Mouse (Mus musculus): Measurements from ENCODE around the gene Zfp385c. TPM values are rescaled to one million over a fixed set of nuclear protein-coding genes. Genes with fewer than 3 reads are reported as not detected.
"Not testable (repeated sequence)": the region's sequence is repeated elsewhere in the genome, so short reads cannot be mapped to it uniquely, and the experiment has no call there.

Gene Zfp385c
- polyA plus RNA-seq, 1 experiment from 2014 or later, result 2.5 TPM

DNA sequence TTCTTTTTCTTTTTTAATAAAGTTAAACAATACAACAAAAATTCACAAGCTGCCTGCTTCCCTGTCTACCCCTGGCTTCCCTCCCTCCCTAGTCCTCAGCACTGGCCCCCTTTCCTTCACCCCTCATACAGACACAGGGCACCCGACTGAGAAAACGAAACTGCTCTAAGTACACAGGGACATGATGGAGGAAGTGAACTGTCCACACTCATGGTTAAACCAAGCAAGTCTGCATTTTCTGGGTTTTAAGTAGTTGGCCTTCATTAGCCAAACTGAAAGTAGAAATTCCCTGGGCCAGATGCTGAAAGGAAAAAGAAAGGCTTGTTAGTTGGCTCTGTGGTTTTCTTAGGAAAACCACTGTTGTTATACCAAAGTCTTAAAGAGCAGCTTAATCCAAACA, 109.4 kb downstream of the Zfp385c start:
- Histone ChIP-seq H3K27me3 (ENCODE audit: insufficient read depth, low read length) (no peaks in the 10 kb centered on the region), H3K4me2 (ENCODE audit: low read length) (no peak overlapping the region), H3K9me3 (replicated peaks; ENCODE audit: low read length) (no peaks in the 10 kb centered on the region), H3K36me3 (ENCODE audit: insufficient read depth, low read length) (peaks cover 70% of the 10 kb centered on the region), H3K9ac (ENCODE audit: low read depth, low read length) (no peak overlapping the region), H3K4me3 (replicated peaks; ENCODE audit: low read depth, low read length) (no peak overlapping the region), H3K4me1 (replicated peaks; ENCODE audit: insufficient read depth, low read length) (no peaks in the 10 kb centered on the region), H3K27ac (no peak overlapping the region)
- DNase-seq (ENCODE audit: low spot score), result no peak
- 87% methylated on average over 2 of the region's 2 CpGs for WGBS
- no peak for ATAC-seq (replicated peaks; ENCODE audit: low FRiP score, low read depth)
- TF ChIP-seq CTCF (IDR thresholded peaks at IDR 0.05; ENCODE audit: low read depth), result no peak

DNA sequence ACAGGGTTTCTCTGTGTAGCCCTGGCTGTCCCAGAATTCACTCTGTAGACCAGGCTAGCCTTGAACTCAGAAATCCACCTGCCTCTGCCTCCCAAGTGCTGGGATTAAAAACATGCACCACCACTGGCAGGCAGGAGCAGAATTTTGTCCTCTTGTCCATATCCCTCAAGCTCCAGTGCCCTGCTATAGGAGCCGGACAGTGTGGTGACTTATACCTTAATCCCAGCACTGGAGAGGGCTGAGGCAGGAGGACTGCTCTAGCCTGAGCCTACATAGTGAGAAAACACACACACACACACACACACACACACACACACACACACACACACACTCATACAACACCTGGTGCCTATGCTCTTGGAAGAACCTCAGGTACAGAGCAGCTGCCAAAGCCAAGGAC, 109.8 kb downstream of the Zfp385c start:
- H3K27me3 ChIP-seq (ENCODE audit: insufficient read depth, low read length); DNase-seq (ENCODE audit: low spot score); H3K4me1 ChIP-seq (replicated peaks; ENCODE audit: insufficient read depth, low read length); H3K9me3 ChIP-seq (replicated peaks; ENCODE audit: low read length); H3K4me3 ChIP-seq (replicated peaks; ENCODE audit: low read depth, low read length); H3K4me2 ChIP-seq (ENCODE audit: low read length); H3K9ac ChIP-seq (ENCODE audit: low read depth, low read length); ATAC-seq (replicated peaks; ENCODE audit: low FRiP score, low read depth); H3K27ac ChIP-seq: not testable (repeated sequence)
- WGBS, result 92% methylated on average over 1 of the region's 1 CpGs
- H3K36me3 ChIP-seq (ENCODE audit: insufficient read depth, low read length), result peaks cover 66% of the 10 kb centered on the region

DNA sequence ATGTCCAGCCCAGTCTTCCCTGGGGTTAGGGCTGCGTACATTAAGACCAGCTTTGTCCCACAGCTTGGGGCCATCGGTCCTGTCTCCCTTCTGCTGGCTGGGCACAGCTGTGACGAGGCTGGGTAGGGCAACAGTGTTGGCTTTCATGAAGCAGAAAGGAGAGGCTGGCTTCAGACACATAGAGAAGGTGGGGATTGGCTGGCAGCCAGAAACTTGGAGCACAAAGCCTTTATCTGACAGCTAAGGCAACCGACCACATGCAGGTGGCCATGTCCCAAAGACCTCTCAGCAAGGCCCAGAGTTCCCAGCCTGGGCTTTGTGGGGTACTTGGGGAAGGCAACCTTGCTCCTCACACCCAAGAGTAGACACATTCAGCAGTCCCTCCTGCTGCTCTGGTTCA, 110.5 kb downstream of the Zfp385c start:
- no peaks in the 10 kb centered on the region for H3K9me3 ChIP-seq (replicated peaks; ENCODE audit: low read length)
- H3K27ac ChIP-seq, result no peak overlapping the region
- H3K4me3 ChIP-seq (replicated peaks; ENCODE audit: low read depth, low read length), result no peak overlapping the region
- no peak for TF ChIP-seq CTCF (IDR thresholded peaks at IDR 0.05; ENCODE audit: low read depth)
- no peaks in the 10 kb centered on the region for H3K27me3 ChIP-seq (ENCODE audit: insufficient read depth, low read length)
- no peak overlapping the region for H3K9ac ChIP-seq (ENCODE audit: low read depth, low read length)
- no peak overlapping the region for H3K4me2 ChIP-seq (ENCODE audit: low read length)
- WGBS, result 42% methylated on average over 4 of the region's 4 CpGs
- 0 out of 2 replicates have a peak, but pooled peaks have one; percentile 21 for ATAC-seq (replicated peaks; ENCODE audit: low FRiP score, low read depth)
- DNase-seq (ENCODE audit: low spot score), result no peak
- peaks cover 60% of the 10 kb centered on the region for H3K36me3 ChIP-seq (ENCODE audit: insufficient read depth, low read length)
- H3K4me1 ChIP-seq (replicated peaks; ENCODE audit: insufficient read depth, low read length), result no peaks in the 10 kb centered on the region

DNA sequence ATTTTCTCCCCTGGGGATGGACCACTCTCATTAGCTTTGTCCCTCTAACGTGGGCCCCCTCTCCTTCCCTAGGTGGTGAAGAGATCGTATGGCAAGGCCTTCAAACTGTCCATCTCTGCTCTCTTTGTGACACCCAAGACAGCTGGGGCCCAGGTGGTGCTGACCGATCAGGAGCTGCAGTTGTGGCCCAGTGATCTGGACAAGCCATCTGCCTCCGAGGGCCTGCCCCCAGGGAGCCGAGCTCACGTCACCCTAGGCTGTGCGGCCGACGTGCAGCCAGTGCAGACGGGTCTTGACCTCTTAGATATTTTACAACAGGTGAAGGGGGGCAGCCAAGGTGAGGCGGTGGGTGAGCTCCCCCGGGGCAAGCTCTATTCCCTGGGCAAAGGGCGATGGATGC, 112.0 kb downstream of the Zfp385c start:
- 58% methylated on average over 13 of the region's 13 CpGs for WGBS
- peaks cover 46% of the 10 kb centered on the region for H3K36me3 ChIP-seq (ENCODE audit: insufficient read depth, low read length)
- no peak for DNase-seq (ENCODE audit: low spot score)
- no peak overlapping the region for H3K27ac ChIP-seq
- no peaks in the 10 kb centered on the region for H3K27me3 ChIP-seq (ENCODE audit: insufficient read depth, low read length)
- no peaks in the 10 kb centered on the region for H3K4me1 ChIP-seq (replicated peaks; ENCODE audit: insufficient read depth, low read length)
- no peak for ATAC-seq (replicated peaks; ENCODE audit: low FRiP score, low read depth)
- no peak overlapping the region for H3K4me2 ChIP-seq (ENCODE audit: low read length)
- no peak for TF ChIP-seq CTCF (IDR thresholded peaks at IDR 0.05; ENCODE audit: low read depth)
- no peak overlapping the region for H3K9ac ChIP-seq (ENCODE audit: low read depth, low read length)
- no peak overlapping the region for H3K4me3 ChIP-seq (replicated peaks; ENCODE audit: low read depth, low read length)
- H3K9me3 ChIP-seq (replicated peaks; ENCODE audit: low read length), result no peaks in the 10 kb centered on the region

DNA sequence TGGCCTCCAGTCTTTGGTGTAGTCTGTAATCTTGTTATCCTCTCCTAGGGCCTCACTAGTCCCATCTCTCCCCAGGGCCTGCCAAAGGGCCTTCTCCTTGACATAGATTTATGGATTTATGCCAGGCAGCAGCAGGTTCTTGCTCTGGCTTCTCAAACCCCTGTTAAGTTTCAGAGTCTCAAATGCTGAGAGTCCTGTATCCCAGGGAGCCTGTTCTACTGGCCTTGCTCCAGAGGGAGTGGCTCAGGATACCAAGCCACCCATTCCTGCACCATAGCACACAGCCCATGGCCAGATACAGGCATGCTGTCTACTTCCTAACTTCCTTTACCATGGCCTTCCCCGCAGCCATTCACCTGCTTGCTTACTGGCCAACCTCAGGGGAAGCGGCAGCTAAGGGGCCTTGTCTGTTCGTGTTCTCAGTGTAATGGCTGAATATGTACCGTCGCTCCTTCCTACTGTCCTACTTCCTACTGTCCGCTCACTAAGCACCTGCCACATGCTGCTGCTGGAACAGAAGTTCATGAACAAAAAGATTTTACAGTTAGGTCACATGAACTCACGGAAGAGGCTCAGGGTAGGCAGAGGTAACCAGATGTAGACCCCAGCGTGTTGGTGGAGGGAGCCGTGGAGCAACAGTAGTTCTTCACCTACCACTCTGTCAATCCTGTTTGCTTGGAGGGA, 113.0 kb downstream of the Zfp385c start:
- H3K9ac ChIP-seq (ENCODE audit: low read depth, low read length), result no peak overlapping the region
- ATAC-seq (replicated peaks; ENCODE audit: low FRiP score, low read depth), result no peak
- no peak for DNase-seq (ENCODE audit: low spot score)
- H3K27me3 ChIP-seq (ENCODE audit: insufficient read depth, low read length), result no peaks in the 10 kb centered on the region
- WGBS, result 94% methylated on average over 9 of the region's 9 CpGs
- H3K36me3 ChIP-seq (ENCODE audit: insufficient read depth, low read length), result peaks cover 35% of the 10 kb centered on the region
- no peaks in the 10 kb centered on the region for H3K9me3 ChIP-seq (replicated peaks; ENCODE audit: low read length)
- no peak overlapping the region for H3K4me3 ChIP-seq (replicated peaks; ENCODE audit: low read depth, low read length)
- no peaks in the 10 kb centered on the region for H3K4me1 ChIP-seq (replicated peaks; ENCODE audit: insufficient read depth, low read length)
- no peak for TF ChIP-seq CTCF (IDR thresholded peaks at IDR 0.05; ENCODE audit: low read depth)
- no peak overlapping the region for H3K4me2 ChIP-seq (ENCODE audit: low read length)
- H3K27ac ChIP-seq, result no peak overlapping the region

DNA sequence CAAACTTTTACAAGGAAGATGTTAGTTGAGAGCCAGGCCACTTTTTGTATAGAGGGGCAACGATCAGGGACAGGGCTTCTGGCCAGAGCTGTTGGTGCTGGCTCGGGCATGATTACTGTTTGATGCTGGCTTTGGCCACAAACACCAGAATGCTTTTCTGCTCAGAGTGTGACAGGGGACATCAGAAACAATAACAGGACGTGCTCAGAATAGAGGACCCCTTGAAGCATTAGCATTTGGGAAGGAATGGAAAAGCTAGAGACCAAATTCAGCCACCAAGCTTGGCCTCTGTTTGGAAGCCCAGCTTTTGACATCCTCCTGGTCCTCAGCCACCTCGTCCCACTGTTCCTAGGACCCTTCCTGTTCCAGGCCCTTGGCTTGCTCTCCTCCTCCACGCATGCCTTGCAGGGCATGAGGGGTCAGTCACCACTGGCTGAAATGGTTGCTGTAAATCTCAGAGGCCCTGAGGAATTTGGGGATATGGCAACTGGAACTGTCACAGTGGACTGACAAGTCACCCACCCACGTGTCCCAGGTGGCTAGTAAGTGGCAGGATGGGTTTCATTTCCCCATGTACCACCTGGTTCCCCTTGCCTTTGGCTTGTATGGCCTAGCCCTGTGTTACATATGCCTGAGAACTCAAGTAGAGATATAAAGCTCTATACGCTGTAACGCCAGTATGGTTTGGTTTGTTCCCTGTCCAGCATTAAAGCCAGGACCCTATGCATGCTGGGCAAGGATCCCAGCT, 114.2 kb downstream of the Zfp385c start:
- DNase-seq (ENCODE audit: low spot score), result no peak
- Histone ChIP-seq H3K27ac (no peak overlapping the region), H3K4me2 (ENCODE audit: low read length) (no peak overlapping the region), H3K4me1 (replicated peaks; ENCODE audit: insufficient read depth, low read length) (no peaks in the 10 kb centered on the region), H3K36me3 (ENCODE audit: insufficient read depth, low read length) (peaks cover 23% of the 10 kb centered on the region), H3K4me3 (replicated peaks; ENCODE audit: low read depth, low read length) (no peak overlapping the region), H3K27me3 (ENCODE audit: insufficient read depth, low read length) (no peaks in the 10 kb centered on the region), H3K9me3 (replicated peaks; ENCODE audit: low read length) (no peaks in the 10 kb centered on the region), H3K9ac (ENCODE audit: low read depth, low read length) (no peak overlapping the region)
- TF ChIP-seq CTCF (IDR thresholded peaks at IDR 0.05; ENCODE audit: low read depth), result no peak
- whole genome bisulfite sequencing, result 58% methylated on average over 8 of the region's 8 CpGs
- ATAC-seq (replicated peaks; ENCODE audit: low FRiP score, low read depth), result no peak

Other genes starting within 250 kb of the Zfp385c start
- 5.4 and 6.0 TPM in 2 replicates for gene Klhl11, start 219.7 kb downstream of the Zfp385c start, polyA plus RNA-seq (2015; fragmentation: Nextera tagmentation; extraction: Ambion mirVana)
- 86.4 and 98.4 TPM in 2 replicates for gene Acly, start 164.5 kb downstream of the Zfp385c start, polyA plus RNA-seq (2015; fragmentation: Nextera tagmentation; extraction: Ambion mirVana)
- gene Ttc25, start 146.8 kb downstream of the Zfp385c start, polyA plus RNA-seq (2015; fragmentation: Nextera tagmentation; extraction: Ambion mirVana), result 0.72 and 0.96 TPM in 2 replicates
- gene Cnp, start 117.6 kb downstream of the Zfp385c start, polyA plus RNA-seq (2015; fragmentation: Nextera tagmentation; extraction: Ambion mirVana), result 23.7 and 24.2 TPM in 2 replicates
- gene Nkiras2, start 73.2 kb downstream of the Zfp385c start, polyA plus RNA-seq (2015; fragmentation: Nextera tagmentation; extraction: Ambion mirVana), result 52.6 and 54.0 TPM in 2 replicates
- gene Dnajc7, start 72.3 kb downstream of the Zfp385c start, polyA plus RNA-seq (2015; fragmentation: Nextera tagmentation; extraction: Ambion mirVana), result 142 and 151 TPM in 2 replicates
- 3.3 and 3.7 TPM in 2 replicates for gene Dhx58, start 11.8 kb upstream of the Zfp385c start, polyA plus RNA-seq (2015; fragmentation: Nextera tagmentation; extraction: Ambion mirVana)
- gene Kat2a, start 20.0 kb upstream of the Zfp385c start, polyA plus RNA-seq (2015; fragmentation: Nextera tagmentation; extraction: Ambion mirVana), result 39.0 and 40.2 TPM in 2 replicates
- gene Hspb9, start 21.4 kb upstream of the Zfp385c start, polyA plus RNA-seq (2015; fragmentation: Nextera tagmentation; extraction: Ambion mirVana), result 0.37 TPM in 1 of 2 replicates, not detected in the other
- 34.7 and 39.0 TPM in 2 replicates for gene Rab5c, start 45.8 kb upstream of the Zfp385c start, polyA plus RNA-seq (2015; fragmentation: Nextera tagmentation; extraction: Ambion mirVana)
- not detected in 2 replicates for gene Kcnh4, start 67.5 kb upstream of the Zfp385c start, polyA plus RNA-seq (2015; fragmentation: Nextera tagmentation; extraction: Ambion mirVana)
- gene Hcrt, start 70.5 kb upstream of the Zfp385c start, polyA plus RNA-seq (2015; fragmentation: Nextera tagmentation; extraction: Ambion mirVana), result not detected in 2 replicates
- 4.8 and 5.9 TPM in 2 replicates for gene Ghdc, start 78.5 kb upstream of the Zfp385c start, polyA plus RNA-seq (2015; fragmentation: Nextera tagmentation; extraction: Ambion mirVana)
- 14.4 and 14.6 TPM in 2 replicates for gene Stat5b, start 158.3 kb upstream of the Zfp385c start, polyA plus RNA-seq (2015; fragmentation: Nextera tagmentation; extraction: Ambion mirVana)
- gene Stat5a, start 166.9 kb upstream of the Zfp385c start, polyA plus RNA-seq (2015; fragmentation: Nextera tagmentation; extraction: Ambion mirVana), result 4.0 and 4.4 TPM in 2 replicates
- gene Stat3, start 247.1 kb upstream of the Zfp385c start, polyA plus RNA-seq (2015; fragmentation: Nextera tagmentation; extraction: Ambion mirVana), result 48.0 and 51.8 TPM in 2 replicates

All from kidney, postnatal 0 days (tissue).